Mouse (Mus musculus) induced T-regulatory cell, adult 2 months (primary cell): ENCODE results near the gene Opcml.

Experiments
- DNase-seq: peaks from one replicate; pipeline ENCODE4 v3.0.0-alpha.2; 2012; ENCODE audit warnings: low read depth

Gene Opcml

GRCm38 (mm10) chr9:27790725-27791638 is at the start of gene Opcml:
Gene Opcml (plus strand): TSS chr9:27790775.
- no peak for DNase-seq

GRCm38 (mm10) chr9:27758709-27759108 is 31.9 kb upstream of the Opcml start:
- no peak for DNase-seq

- DNase-seq = no peak
Observed at GRCm38 (mm10) chr9:27761196-27761595, 29.4 kb upstream of the Opcml start.

- DNase-seq = no peak
Observed at GRCm38 (mm10) chr9:27766446-27766845, 24.1 kb upstream of the Opcml start.

DNA sequence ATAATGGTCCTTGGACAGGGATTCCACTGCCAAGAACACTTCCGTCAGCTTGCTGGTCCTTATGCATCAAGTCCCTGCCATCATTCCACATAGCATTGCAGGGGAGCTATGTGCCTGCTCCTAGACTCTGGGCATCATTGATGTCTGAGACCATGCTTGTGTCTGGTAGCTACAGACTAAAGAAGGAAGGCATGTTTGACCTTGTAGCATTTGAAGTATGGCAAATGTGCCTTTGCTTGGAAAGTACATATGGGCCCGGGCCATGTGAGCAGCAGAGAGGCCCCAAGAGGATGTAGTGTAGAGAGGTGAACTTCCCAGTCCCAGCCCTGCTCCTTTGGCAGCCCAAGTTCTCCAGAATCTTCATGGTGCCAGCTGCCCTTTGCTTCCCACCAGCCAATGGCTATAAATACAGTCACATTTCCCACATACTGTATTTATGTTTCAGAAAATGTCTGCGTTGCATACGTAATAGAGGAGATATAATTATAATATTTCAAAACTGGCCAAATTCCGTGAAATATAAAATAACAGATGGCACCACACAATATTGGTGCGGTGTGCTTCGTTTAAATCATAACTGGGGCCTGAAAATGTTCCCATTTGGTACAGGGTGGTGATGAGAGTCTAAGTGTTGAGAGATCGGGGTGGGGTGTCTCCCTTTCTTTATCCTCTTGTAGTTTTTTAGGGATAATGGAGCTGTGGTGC is 23.2 kb upstream of the Opcml start:
- no peak for DNase-seq

- DNase-seq = no peak
Observed at GRCm38 (mm10) chr9:27768788-27769187, 21.8 kb upstream of the Opcml start.

GRCm38 (mm10) chr9:27781291-27781993 is 9.1 kb upstream of the Opcml start:
- DNase-seq = no peak

DNA sequence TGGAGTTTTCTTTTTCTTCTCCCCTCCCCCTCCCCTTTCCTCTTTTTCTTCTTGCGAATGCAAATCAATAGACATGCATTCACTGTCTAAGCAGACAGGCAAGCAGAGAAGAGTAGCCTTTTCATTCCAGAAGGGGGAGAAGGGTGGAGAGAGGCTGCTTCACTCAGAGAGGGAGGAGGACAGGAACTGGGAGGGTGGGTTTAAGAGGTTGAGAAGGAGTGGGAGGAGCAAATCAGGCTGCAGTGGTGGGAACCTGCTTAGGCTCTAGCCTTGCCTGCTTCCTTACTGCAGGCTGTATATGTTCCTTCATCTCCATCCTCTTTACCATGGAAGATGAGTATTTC is 8.6 kb upstream of the Opcml start:
- no peak for DNase-seq

- DNase-seq = no peak
Observed at GRCm38 (mm10) chr9:27791639-27791966, 1.0 kb downstream of the Opcml start.

DNA sequence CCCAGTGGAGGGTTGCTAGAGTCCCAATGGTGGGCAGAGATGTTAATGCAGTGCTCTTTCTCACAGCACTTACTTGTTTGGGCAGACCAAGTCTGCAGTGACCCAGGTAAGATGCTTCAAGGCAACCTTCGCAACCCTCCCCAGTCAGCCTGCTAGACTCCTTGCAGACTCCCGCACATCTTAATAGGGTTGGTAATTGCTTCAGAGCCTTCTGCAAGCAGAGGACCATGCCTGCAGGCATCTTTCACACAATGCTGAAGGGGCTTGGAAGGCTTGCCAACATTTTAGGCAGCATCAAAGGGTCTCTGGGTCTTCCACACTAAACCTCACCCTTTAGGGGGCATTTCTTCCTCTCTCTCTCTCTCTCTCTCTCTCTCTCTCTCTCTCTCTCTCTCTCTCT is 1.7 kb downstream of the Opcml start:
- no peak for DNase-seq

DNA sequence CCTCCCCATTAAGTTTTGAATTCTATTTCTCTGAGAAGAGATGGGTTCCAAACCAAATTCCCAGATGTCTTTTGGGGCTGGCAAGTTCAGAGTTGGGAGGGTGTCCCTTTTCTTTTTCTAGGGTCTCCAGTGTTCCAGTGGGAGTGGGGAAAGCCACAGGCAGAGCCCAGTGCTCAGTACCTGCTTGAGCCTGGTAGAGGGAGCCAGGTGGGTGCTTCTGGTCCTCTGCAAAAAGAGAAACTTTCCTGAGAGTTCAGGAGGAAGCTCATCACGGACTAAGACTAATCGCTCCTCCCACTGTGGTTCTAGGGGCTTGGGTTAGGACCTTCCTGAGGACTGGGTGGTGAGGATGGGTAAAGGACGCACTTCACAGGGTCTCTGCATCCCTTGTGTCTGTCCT is 2.4 kb downstream of the Opcml start:
- DNase-seq = no peak

DNA sequence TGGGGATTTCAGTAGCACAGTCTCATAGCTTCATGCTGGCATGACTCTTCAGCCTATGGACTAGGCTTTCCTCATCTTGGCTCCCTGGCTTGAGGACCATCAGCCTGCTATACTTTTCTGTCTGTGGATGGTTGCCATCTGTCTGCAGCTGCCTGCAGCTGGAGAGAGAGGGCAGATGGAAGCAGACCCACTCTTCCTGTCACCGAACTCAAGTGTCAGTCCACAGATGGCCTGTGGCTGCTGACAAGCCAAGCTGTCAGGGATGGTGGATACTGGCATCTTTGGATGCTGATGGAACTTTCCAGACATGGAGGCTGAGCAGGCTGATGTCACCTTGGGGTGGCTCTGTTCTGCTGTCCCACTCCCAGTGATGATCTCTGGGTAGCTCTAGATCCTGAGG is 6.0 kb downstream of the Opcml start:
- no peak for DNase-seq

DNA sequence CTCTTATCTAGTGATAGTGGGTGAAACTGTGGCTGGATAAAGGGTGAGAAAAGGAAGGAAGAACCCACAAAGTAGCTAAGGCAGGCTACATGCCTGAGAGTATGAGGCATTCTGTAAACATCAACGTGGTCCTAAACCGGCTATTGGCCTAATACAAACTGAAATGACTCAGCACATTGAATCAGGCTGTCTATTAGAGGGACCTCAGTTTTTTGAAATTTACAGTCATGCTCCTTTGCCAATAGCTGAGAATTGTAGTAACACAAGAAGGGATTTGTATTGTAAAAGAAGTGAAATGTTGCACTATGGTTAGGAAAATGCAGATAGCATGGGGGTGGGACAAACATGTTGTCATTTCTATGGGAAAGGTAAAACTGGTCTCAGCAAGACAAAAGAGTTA is 10.4 kb downstream of the Opcml start:
- no peak for DNase-seq

GRCm38 (mm10) chr9:27801807-27802206 is 11.2 kb downstream of the Opcml start:
- no peak for DNase-seq

- no peak for DNase-seq
Observed at GRCm38 (mm10) chr9:27802379-27802778, 11.8 kb downstream of the Opcml start.

GRCm38 (mm10) chr9:27804461-27804860 is 13.9 kb downstream of the Opcml start:
- DNase-seq = no peak

- no peak for DNase-seq
Observed at GRCm38 (mm10) chr9:27809741-27810140, 19.2 kb downstream of the Opcml start.

GRCm38 (mm10) chr9:27813207-27813790 is 22.7 kb downstream of the Opcml start:
- DNase-seq = no peak

GRCm38 (mm10) chr9:27814161-27814560 is 23.6 kb downstream of the Opcml start:
- DNase-seq = no peak

GRCm38 (mm10) chr9:27821197-27821596 is 30.6 kb downstream of the Opcml start:
- DNase-seq = no peak

DNA sequence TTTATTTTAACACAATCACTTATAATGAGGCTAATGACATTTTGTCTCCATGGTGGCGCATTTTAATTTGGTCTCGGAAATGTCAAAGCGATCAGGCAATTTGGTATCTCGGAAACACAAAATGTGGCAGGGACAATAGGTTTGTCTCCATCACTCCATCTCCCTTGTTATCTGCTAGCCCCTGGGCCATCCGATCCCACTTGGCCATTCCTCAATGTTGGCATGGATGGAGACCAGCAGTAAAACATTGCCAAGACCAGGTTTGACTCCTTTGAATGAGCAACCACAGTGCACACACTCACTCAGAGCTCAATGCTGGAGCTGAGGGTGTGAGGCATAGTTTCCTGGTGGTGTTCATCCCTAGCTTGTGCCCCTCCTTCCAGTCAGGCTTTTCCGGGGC is 32.1 kb downstream of the Opcml start:
- DNase-seq = no peak

DNA sequence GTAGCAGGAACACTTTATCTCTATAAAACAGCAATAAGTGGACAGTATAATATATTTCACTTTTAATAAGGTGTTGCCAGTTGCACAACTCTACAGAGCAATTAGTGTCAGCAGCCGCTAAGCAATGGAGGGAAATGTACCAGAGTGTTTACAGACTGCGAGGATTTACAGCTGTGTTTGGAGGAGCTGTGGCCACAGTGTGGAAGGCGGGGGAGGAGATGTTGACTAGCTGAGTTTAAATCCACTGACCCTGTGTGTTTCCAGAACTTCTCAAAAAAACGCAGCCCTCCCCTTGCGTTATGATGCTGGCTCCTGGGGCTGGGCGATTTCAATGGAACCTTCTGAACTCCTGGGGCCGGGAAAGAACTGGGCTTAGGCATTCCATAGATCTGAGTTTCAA is 33.8 kb downstream of the Opcml start:
- no peak for DNase-seq

DNA sequence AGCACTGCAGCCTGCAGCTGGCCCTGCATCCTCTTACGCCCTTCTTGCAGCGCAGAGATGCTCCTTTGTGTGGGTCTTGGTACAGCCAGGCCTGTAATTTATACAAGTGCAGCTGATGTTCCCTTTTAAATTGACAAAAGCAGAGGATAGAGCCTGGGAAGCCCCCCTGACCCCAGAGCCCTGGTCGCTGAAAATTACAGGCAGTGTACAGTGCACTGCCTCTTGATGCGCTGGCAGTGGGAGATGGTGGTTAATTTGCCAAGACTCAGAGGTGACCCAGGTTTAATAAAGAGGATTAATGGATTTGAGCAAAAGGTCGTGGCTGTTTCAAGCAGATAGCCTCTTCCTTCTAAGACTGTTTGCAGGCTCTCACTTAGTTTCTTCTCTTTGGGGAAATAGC is 39.9 kb downstream of the Opcml start:
- no peak for DNase-seq
